Mouse (Mus musculus) retina, postnatal 1 day (tissue): ENCODE data around the gene Zfp654.

Experiments
- DNase-seq: peaks from one replicate; pipeline ENCODE4 v3.0.0-alpha.2; 2012

Gene Zfp654

GRCm38 (mm10) chr16:64852441-64852871 is 1.0 kb upstream of the Zfp654 start:
- DNase-seq: peak; percentile 57

- no peak for DNase-seq
Measured at GRCm38 (mm10) chr16:64851085-64851562, 328 bp downstream of the Zfp654 start.

GRCm38 (mm10) chr16:64850287-64851084 is 966 bp downstream of the Zfp654 start:
- DNase-seq: peak; percentile 55

GRCm38 (mm10) chr16:64845947-64846346 is 5.5 kb downstream of the Zfp654 start:
- DNase-seq: no peak

- no peak for DNase-seq
Measured at GRCm38 (mm10) chr16:64842374-64842729, 9.1 kb downstream of the Zfp654 start.

GRCm38 (mm10) chr16:64841481-64842373 is 9.7 kb downstream of the Zfp654 start:
- DNase-seq: no peak

- no peak for DNase-seq
Measured at GRCm38 (mm10) chr16:64836709-64837108, 14.7 kb downstream of the Zfp654 start.

GRCm38 (mm10) chr16:64835996-64836545 is 15.4 kb downstream of the Zfp654 start:
- no peak for DNase-seq

- no peak for DNase-seq
Measured at GRCm38 (mm10) chr16:64830291-64830690, 21.2 kb downstream of the Zfp654 start.

GRCm38 (mm10) chr16:64824474-64824873 is 27.0 kb downstream of the Zfp654 start:
- DNase-seq: no peak

- DNase-seq: no peak
Measured at GRCm38 (mm10) chr16:64823890-64824289, 27.6 kb downstream of the Zfp654 start.

GRCm38 (mm10) chr16:64817094-64817765 is 34.2 kb downstream of the Zfp654 start:
- no peak for DNase-seq

- no peak for DNase-seq
Measured at GRCm38 (mm10) chr16:64803041-64803440, 48.4 kb downstream of the Zfp654 start.

GRCm38 (mm10) chr16:64801638-64802037 is 49.8 kb downstream of the Zfp654 start:
- DNase-seq: no peak

GRCm38 (mm10) chr16:64800393-64800792 is 51.1 kb downstream of the Zfp654 start:
- DNase-seq: no peak

- no peak for DNase-seq
Measured at GRCm38 (mm10) chr16:64794802-64795201, 56.6 kb downstream of the Zfp654 start.

GRCm38 (mm10) chr16:64789706-64790105 is 61.7 kb downstream of the Zfp654 start:
- no peak for DNase-seq

- no peak for DNase-seq
Measured at GRCm38 (mm10) chr16:64775516-64775915, 75.9 kb downstream of the Zfp654 start.

GRCm38 (mm10) chr16:64771431-64771818 is 80.0 kb downstream of the Zfp654 start:
- no peak for DNase-seq

- DNase-seq: peak; percentile 96
Measured at GRCm38 (mm10) chr16:64770521-64771430, 80.7 kb downstream of the Zfp654 start, which contains the start of gene 4930453N24Rik. Gene 4930453N24Rik, minus strand, starts transcription at chr16:64771161.

- DNase-seq: no peak
Measured at GRCm38 (mm10) chr16:64766696-64767300, 84.7 kb downstream of the Zfp654 start.
